Mouse (Mus musculus): ENCODE results near the gene Cd7.
"Not testable (repeated sequence)": the region's sequence is repeated elsewhere in the genome, so short reads cannot be mapped to it uniquely, and the experiment has no call there.

Gene Cd7

GRCm38 (mm10) chr11:121039302-121039701 lies at the start of gene Cd7:
Gene Cd7 (minus strand): TSS chr11:121039418.
- no peak for DNase-seq (ENCODE audit: low spot score in 2 of 2)

GRCm38 (mm10) chr11:121088997-121089396 lies 49.8 kb upstream of the Cd7 start:
- DNase-seq (ENCODE audit: low spot score in 2 of 2) = no peak

- DNase-seq (ENCODE audit: low spot score in 2 of 2) = no peak
These were observed 47.1 kb upstream of the Cd7 start for GRCm38 (mm10) chr11:121086296-121086695.

GRCm38 (mm10) chr11:121085181-121085580 lies 46.0 kb upstream of the Cd7 start:
- DNase-seq (ENCODE audit: low spot score in 2 of 2) = no peak

- no peak for DNase-seq (ENCODE audit: low spot score in 2 of 2)
These were observed 43.8 kb upstream of the Cd7 start for GRCm38 (mm10) chr11:121082857-121083500.

GRCm38 (mm10) chr11:121082250-121082649 lies 43.0 kb upstream of the Cd7 start:
- DNase-seq (ENCODE audit: low spot score in 2 of 2) = no peak

GRCm38 (mm10) chr11:121081120-121081519 lies 41.9 kb upstream of the Cd7 start, which contains the start of gene Sectm1a:
Gene Sectm1a (minus strand): TSS chr11:121081220.
- no peak for DNase-seq (ENCODE audit: low spot score in 2 of 2)

GRCm38 (mm10) chr11:121080330-121080729 lies 41.1 kb upstream of the Cd7 start:
- no peak for DNase-seq (ENCODE audit: low spot score in 2 of 2)

GRCm38 (mm10) chr11:121075655-121076054 lies 36.4 kb upstream of the Cd7 start:
- DNase-seq (ENCODE audit: low spot score in 2 of 2) = no peak

GRCm38 (mm10) chr11:121069662-121070061 lies 30.4 kb upstream of the Cd7 start:
- not testable (repeated sequence) for DNase-seq (ENCODE audit: low spot score in 2 of 2)

GRCm38 (mm10) chr11:121067895-121068294 lies 28.7 kb upstream of the Cd7 start:
- no peak for DNase-seq (ENCODE audit: low spot score in 2 of 2)

- no peak for DNase-seq (ENCODE audit: low spot score in 2 of 2)
These were observed 25.0 kb upstream of the Cd7 start for GRCm38 (mm10) chr11:121064197-121064596.

- no peak for DNase-seq (ENCODE audit: low spot score in 2 of 2)
These were observed 24.2 kb upstream of the Cd7 start, which contains the start of gene Sectm1b for GRCm38 (mm10) chr11:121063379-121063778. Gene Sectm1b (minus strand): TSS chr11:121063569.

GRCm38 (mm10) chr11:121061615-121062014 lies 22.4 kb upstream of the Cd7 start:
- no peak for DNase-seq (ENCODE audit: low spot score in 2 of 2)

GRCm38 (mm10) chr11:121060401-121061067 lies 21.3 kb upstream of the Cd7 start:
- DNase-seq (ENCODE audit: low spot score in 2 of 2) = not testable (repeated sequence)

GRCm38 (mm10) chr11:121059471-121059870 lies 20.3 kb upstream of the Cd7 start:
- no peak for DNase-seq (ENCODE audit: low spot score in 2 of 2)

- no peak for DNase-seq (ENCODE audit: low spot score in 2 of 2)
These were observed 19.7 kb upstream of the Cd7 start for GRCm38 (mm10) chr11:121058956-121059355.

GRCm38 (mm10) chr11:121058122-121058521 lies 18.9 kb upstream of the Cd7 start:
- DNase-seq (ENCODE audit: low spot score in 2 of 2) = no peak

- DNase-seq (ENCODE audit: low spot score in 2 of 2) = no peak
These were observed 17.5 kb upstream of the Cd7 start for GRCm38 (mm10) chr11:121056536-121057236.

GRCm38 (mm10) chr11:121053536-121053935 lies 14.3 kb upstream of the Cd7 start:
- peak; percentile 44 to 81 for DNase-seq (ENCODE audit: low spot score in 2 of 2)

GRCm38 (mm10) chr11:121052387-121052786 lies 13.2 kb upstream of the Cd7 start:
- DNase-seq (ENCODE audit: low spot score in 2 of 2) = no peak

- DNase-seq (ENCODE audit: low spot score in 2 of 2) = no peak
These were observed 12.6 kb upstream of the Cd7 start for GRCm38 (mm10) chr11:121051793-121052192.

GRCm38 (mm10) chr11:121049840-121050239 lies 10.6 kb upstream of the Cd7 start:
- DNase-seq (ENCODE audit: low spot score in 2 of 2) = no peak
